Mouse (Mus musculus): ENCODE measurements around the gene Rapgef1. TPM values are rescaled to one million over a fixed set of nuclear protein-coding genes. Genes with fewer than 3 reads are reported as not detected.
"Not testable (repeated sequence)": the region's sequence is repeated elsewhere in the genome, so short reads cannot be mapped to it uniquely, and the experiment has no call there.

The Rapgef1 gene
- polyA plus RNA-seq, 1 experiment from 2014 or later: 15.5 TPM

DNA sequence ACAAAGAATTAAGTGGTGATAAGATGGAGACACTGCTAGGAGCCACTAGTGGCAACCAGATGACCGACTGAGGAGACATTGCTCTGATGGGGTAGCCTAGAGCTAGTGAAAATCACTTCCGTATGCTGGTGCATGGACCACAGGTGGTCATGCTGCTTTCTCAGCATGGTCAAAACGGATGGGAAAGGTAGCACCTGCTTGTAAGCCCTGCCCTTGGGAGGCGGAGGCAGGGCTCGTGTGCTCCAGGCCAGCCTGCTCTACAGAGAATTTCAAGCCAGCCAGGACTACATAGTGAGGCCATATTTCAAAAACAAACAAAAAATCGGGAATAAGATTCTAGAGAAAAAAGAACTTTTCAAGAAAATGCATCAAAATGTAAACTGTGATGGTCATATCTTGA lies 81.9 kb downstream of the Rapgef1 start:
- Histone ChIP-seq H3K27ac (replicated peaks) (no peak overlapping the region), H3K4me3 (no peak overlapping the region), H3K27me3 (no peaks in the 10 kb centered on the region), H3K9ac (no peak overlapping the region), H3K4me2 (no peak overlapping the region), H3K9me3 (no peaks in the 10 kb centered on the region), H3K36me3 (peaks cover 93% of the 10 kb centered on the region), H3K4me1 (replicated peaks) (no peaks in the 10 kb centered on the region)
- 84% methylated on average over 6 of the region's 6 CpGs for WGBS
- ATAC-seq (ENCODE audit: low read depth): no peak

DNA sequence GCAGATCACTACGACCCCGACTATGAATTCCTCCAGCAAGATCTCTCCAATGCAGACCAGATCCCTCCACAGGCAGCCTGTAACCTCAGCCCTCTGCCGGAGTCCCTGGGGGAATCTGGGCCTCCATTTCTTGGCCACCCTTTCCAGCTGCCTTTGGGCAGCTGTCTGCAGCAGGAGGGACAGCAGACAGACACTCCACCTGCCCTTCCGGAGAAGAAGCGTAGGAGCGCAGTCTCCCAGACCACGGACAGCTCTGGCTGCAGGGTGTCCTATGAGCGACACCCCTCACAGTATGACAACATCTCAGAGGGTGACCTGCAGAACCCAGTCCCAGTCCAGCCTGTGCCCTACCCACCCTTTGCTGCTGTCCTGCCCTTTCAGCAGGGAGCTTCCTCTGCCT lies 82.7 kb downstream of the Rapgef1 start:
- H3K27me3 ChIP-seq: no peaks in the 10 kb centered on the region
- H3K36me3 ChIP-seq: peaks cover 95% of the 10 kb centered on the region
- H3K27ac ChIP-seq (replicated peaks): no peak overlapping the region
- H3K4me1 ChIP-seq (replicated peaks): peaks cover 3% of the 10 kb centered on the region; the same call in 1 of the 2 replicates
- no peak overlapping the region for H3K9ac ChIP-seq
- WGBS: 95% methylated on average over 8 of the region's 8 CpGs
- H3K9me3 ChIP-seq: no peaks in the 10 kb centered on the region
- ATAC-seq (ENCODE audit: low read depth): no peak
- no peak overlapping the region for H3K4me3 ChIP-seq
- H3K4me2 ChIP-seq: no peak overlapping the region

DNA sequence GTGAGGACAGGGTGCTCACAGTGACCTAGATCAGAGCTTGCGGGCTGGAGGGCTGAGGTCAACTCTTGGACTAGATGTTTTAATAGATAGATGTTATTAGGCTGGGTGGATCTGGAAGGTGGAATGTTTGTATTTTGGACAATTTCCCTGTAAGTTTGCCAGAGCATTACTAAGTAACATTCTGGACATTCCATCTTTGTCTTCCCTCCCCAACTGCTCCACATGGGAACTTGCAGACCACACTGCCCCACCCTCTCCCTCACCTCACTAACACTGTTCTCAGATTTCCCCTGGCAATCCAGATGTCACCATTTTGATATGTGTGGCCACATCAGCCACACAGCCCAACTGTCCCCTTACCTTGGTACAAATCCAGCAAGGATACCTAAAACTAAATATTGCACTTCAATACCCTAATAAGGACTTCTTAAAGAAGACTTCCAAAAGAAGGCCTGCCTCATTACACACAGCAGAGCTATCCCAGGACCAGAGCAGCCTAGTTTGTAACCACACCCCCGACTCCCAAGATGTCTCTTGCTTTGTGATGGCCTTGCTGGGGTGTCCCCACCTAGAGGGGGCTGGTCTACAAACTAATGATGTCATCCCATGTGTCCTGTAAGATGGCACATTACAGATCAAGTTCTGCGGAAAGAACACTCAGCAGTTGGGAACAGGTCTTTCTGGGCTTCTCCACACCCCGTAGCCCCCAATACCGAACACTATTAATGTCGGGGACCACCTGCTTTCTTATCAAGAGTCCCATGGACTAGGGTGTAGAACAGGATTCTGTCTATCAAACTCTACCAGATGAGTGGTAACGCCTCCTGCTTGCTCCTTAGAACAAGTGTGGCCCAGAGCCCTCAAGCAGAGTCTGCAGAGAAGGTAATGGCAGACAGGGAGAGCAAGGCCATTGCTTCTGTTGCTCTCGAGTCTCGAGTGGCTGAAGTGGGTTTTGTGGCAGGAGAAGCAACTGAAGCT lies 83.9 kb downstream of the Rapgef1 start:
- H3K4me1 ChIP-seq (replicated peaks): peaks cover 6% of the 10 kb centered on the region; the same call in 1 of the 2 replicates
- no peak overlapping the region for H3K4me3 ChIP-seq
- H3K27me3 ChIP-seq: no peaks in the 10 kb centered on the region
- H3K27ac ChIP-seq (replicated peaks): no peak overlapping the region
- H3K9me3 ChIP-seq: no peaks in the 10 kb centered on the region
- WGBS: 94% methylated on average over 9 of the region's 9 CpGs
- no peak for ATAC-seq (ENCODE audit: low read depth)
- no peak overlapping the region for H3K4me2 ChIP-seq
- peaks cover 98% of the 10 kb centered on the region for H3K36me3 ChIP-seq
- no peak overlapping the region for H3K9ac ChIP-seq

DNA sequence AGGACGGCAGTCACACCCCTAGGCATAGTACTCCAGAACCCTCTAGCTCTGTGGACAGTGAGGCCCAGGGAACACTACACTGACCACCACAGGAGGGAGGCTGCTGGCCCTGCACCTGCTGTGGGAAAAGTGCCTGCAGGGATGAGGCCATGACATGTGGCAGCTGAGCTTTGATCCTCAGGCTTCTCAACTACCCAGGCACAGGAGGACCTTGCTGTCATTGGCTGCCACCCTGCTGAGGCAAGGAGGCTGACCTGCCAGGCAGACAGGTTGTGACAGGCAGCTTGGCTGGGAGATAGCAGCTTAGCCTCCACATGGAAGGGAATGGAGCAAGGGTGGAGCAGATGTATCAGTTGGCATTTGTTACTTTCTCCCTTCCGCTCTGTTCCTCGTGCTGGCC lies 86.0 kb downstream of the Rapgef1 start:
- no peaks in the 10 kb centered on the region for H3K9me3 ChIP-seq
- no peak overlapping the region for H3K27ac ChIP-seq (replicated peaks)
- peaks cover 6% of the 10 kb centered on the region; the same call in 1 of the 2 replicates for H3K4me1 ChIP-seq (replicated peaks)
- ATAC-seq (ENCODE audit: low read depth): no peak
- H3K27me3 ChIP-seq: no peaks in the 10 kb centered on the region
- no peak overlapping the region for H3K9ac ChIP-seq
- 82% methylated on average over 3 of the region's 3 CpGs for WGBS
- H3K36me3 ChIP-seq: peaks cover 93% of the 10 kb centered on the region
- H3K4me3 ChIP-seq: no peak overlapping the region
- H3K4me2 ChIP-seq: no peak overlapping the region

DNA sequence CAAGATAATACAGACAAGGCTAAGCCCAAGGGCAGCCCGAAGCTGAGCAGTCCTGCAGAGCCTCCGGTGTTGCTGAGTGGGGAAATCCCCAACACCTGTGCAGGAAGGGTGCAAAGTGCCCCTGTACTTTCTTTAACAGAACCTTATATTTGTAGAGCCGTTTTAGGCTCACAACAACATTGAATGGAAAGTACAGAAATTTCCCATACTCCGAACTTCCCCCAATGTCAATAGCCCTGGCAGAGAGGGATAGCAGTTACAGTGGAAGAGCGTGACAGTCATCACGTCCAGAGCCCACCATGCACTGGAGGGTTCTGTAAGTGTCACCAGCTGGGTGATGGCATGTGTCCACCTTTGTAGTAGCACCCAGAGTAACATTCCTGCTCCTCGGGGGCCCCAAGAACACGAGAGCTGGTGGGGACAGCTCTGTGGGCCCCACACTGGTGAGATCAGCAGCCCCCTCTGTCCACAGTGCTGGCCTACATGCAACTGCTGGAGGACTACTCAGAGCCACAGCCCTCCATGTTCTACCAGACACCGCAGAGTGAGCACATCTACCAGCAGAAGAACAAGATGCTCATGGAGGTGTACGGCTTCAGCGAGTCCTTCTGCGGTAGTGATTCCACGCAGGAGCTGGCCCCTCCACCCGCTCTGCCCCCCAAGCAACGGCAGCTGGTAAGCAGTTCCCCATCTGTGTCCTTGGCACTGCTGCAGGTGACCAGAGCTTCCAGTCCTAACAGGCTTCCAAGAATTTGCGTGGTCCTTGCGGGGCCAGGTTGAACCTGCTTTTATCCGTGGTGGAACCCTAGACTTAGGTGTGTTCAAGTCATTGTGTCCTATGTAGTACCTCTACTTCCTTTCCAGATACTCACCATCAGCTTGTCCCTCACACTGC lies 87.5 kb downstream of the Rapgef1 start:
- Histone ChIP-seq H3K27me3 (no peaks in the 10 kb centered on the region), H3K4me3 (no peak overlapping the region), H3K27ac (replicated peaks) (no peak overlapping the region), H3K4me1 (replicated peaks) (peaks cover 6% of the 10 kb centered on the region; the same call in 1 of the 2 replicates), H3K9me3 (no peaks in the 10 kb centered on the region), H3K36me3 (peaks cover 89% of the 10 kb centered on the region), H3K9ac (no peak overlapping the region), H3K4me2 (no peak overlapping the region)
- ATAC-seq (ENCODE audit: low read depth): no peak
- 92% methylated on average over 18 of the region's 18 CpGs for WGBS

DNA sequence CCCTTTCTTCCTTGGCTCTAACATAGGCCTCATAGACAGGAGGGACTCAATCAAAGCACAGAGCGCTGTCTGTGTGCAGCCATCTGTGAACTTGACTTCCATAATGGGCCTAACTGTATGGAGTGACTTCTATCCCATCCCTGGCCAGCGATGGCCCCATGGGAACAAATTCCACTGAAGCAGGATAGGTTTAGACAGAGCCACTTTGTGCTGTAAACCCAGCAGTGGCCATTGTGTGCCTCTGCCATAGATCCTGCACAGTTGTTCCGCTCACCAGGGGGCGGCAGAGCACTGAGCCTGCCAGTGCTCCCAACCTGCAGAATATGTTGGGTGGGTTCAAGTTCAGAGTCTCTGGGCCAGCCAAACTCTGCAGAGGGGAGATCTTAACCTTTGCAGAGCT lies 88.2 kb downstream of the Rapgef1 start:
- WGBS: 70% methylated on average over 4 of the region's 4 CpGs
- Histone ChIP-seq H3K36me3 (peaks cover 89% of the 10 kb centered on the region), H3K4me1 (replicated peaks) (peaks cover 6% of the 10 kb centered on the region; the same call in 1 of the 2 replicates), H3K27ac (replicated peaks) (no peak overlapping the region), H3K27me3 (no peaks in the 10 kb centered on the region), H3K9me3 (no peaks in the 10 kb centered on the region), H3K4me3 (no peak overlapping the region), H3K9ac (no peak overlapping the region), H3K4me2 (no peak overlapping the region)
- no peak for ATAC-seq (ENCODE audit: low read depth)

DNA sequence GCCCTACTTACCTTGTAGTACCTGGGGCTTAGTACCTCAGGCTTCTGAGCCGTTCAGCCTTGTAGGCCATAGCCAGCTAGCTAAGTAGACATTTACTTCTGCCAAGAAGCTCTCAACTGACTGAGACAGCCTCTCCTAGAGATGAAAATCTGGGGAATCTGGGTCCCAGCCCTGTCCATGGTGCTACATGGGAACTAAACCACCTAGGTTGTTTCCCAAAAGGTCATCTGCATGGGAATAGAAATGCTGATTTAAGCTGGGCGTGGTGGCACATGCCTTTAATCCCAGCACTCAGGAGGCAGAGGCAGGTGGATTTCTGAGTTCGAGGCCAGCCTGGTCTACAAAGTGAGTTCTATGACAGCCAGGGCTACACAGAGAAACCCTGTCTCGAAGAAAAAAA lies 88.7 kb downstream of the Rapgef1 start:
- H3K4me3 ChIP-seq; H3K27me3 ChIP-seq; ATAC-seq (ENCODE audit: low read depth); H3K4me1 ChIP-seq (replicated peaks); H3K9ac ChIP-seq; H3K4me2 ChIP-seq; H3K27ac ChIP-seq (replicated peaks); H3K9me3 ChIP-seq: not testable (repeated sequence)
- 90% methylated on average over 4 of the region's 4 CpGs for WGBS
- peaks cover 84% of the 10 kb centered on the region for H3K36me3 ChIP-seq

DNA sequence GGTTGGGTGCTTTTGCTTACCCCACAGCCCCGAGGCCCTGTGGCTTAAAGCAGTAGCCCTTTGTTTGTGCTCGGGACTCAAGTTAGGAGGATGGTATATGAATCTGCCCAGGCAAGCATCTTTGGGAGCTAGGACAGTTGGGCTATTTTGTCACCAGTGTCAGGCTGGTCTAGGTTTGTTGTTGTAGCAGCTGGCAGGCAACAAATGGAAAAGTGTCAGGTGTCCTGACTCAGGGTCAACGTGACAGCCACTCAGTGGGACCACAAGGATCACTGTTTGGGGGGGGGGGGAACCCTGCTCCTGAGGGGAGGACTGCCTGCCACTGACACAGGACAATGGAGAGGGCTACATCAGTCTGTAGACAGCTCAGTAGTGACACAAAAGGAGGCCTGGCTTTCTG lies 91.5 kb downstream of the Rapgef1 start:
- 69% methylated on average over 3 of the region's 3 CpGs for WGBS
- H3K4me3 ChIP-seq: no peak overlapping the region
- no peaks in the 10 kb centered on the region for H3K27me3 ChIP-seq
- ATAC-seq (ENCODE audit: low read depth): no peak
- H3K4me2 ChIP-seq: no peak overlapping the region
- H3K9ac ChIP-seq: no peak overlapping the region
- no peaks in the 10 kb centered on the region for H3K9me3 ChIP-seq
- peaks cover 78% of the 10 kb centered on the region for H3K36me3 ChIP-seq
- no peak overlapping the region for H3K27ac ChIP-seq (replicated peaks)
- H3K4me1 ChIP-seq (replicated peaks): peaks cover 12% of the 10 kb centered on the region

DNA sequence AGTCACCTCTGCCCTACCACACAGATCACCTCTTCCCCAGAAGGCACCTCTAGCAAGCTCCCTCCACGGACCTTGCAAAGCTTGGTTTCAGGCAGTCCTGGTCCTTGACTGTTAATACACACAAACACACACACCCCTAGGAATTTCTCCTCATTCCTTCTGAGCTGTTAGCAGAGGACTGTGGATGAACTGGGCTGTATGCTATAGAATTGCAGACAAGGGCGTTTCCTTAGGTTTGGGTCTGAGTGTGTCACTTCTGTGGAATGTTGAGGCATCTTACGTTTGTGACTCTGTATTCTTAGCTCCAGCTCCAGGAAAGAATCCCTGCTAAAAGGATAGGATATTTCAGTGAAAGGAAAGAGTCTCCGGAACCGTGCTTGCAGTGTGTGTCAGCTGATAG lies 92.4 kb downstream of the Rapgef1 start:
- no peak overlapping the region for H3K4me2 ChIP-seq
- no peak overlapping the region for H3K4me3 ChIP-seq
- H3K27me3 ChIP-seq: no peaks in the 10 kb centered on the region
- H3K9ac ChIP-seq: no peak overlapping the region
- WGBS: 87% methylated on average over 5 of the region's 5 CpGs
- peaks cover 78% of the 10 kb centered on the region for H3K36me3 ChIP-seq
- no peak for ATAC-seq (ENCODE audit: low read depth)
- no peaks in the 10 kb centered on the region for H3K9me3 ChIP-seq
- H3K4me1 ChIP-seq (replicated peaks): peaks cover 20% of the 10 kb centered on the region
- no peak overlapping the region for H3K27ac ChIP-seq (replicated peaks)

DNA sequence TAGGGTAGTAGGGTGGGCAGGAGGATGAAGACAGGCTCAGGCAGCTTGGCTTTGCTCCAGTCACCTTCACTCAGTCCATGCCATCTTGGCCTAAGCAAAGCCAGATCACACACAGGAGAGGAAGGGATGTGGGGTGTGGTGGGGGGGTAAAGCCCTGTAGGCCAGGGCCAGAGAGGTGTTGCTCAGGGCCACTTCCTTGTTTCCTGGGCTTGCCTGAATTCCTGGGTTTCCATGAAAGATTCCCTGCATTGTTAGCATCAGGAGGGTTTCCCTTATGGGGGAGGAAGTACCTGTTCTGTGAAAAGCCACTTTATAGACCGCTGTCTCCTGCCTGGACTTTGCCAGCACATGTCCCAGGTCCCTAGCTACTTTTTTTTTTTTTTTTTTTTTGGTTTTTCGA lies 94.0 kb downstream of the Rapgef1 start:
- Histone ChIP-seq H3K4me2 (no peak overlapping the region), H3K9me3 (no peaks in the 10 kb centered on the region), H3K27me3 (no peaks in the 10 kb centered on the region), H3K4me3 (no peak overlapping the region), H3K36me3 (peaks cover 73% of the 10 kb centered on the region), H3K9ac (no peak overlapping the region), H3K27ac (replicated peaks) (no peak overlapping the region), H3K4me1 (replicated peaks) (peaks cover 15% of the 10 kb centered on the region; the same call in 1 of the 2 replicates)
- ATAC-seq (ENCODE audit: low read depth): no peak
- WGBS: 81% methylated on average over 2 of the region's 2 CpGs

DNA sequence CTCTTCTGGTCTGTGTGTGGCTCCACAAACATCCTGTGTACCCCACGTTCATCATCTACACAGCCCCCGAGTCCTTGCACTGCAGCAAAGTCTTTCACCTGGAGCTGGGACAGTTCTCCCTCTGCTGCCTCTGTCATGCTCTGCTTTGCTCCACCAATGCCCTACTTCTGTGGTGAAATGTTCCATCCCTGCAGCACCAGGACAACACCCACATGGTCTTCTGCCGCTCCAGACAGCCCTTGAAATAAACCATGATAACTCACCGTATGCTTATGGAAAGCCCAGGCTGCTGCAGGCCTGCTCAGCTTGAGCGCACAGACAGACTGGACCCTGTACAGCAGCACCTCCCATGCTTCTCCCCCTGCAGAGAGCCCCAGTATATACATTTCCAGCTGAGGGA lies 94.6 kb downstream of the Rapgef1 start:
- peaks cover 74% of the 10 kb centered on the region for H3K36me3 ChIP-seq
- ATAC-seq (ENCODE audit: low read depth): no peak
- H3K4me2 ChIP-seq: no peak overlapping the region
- no peaks in the 10 kb centered on the region for H3K27me3 ChIP-seq
- WGBS: 94% methylated on average over 5 of the region's 5 CpGs
- H3K27ac ChIP-seq (replicated peaks): no peak overlapping the region
- no peaks in the 10 kb centered on the region for H3K9me3 ChIP-seq
- H3K4me3 ChIP-seq: no peak overlapping the region
- no peak overlapping the region for H3K9ac ChIP-seq
- peaks cover 15% of the 10 kb centered on the region; the same call in 1 of the 2 replicates for H3K4me1 ChIP-seq (replicated peaks)

DNA sequence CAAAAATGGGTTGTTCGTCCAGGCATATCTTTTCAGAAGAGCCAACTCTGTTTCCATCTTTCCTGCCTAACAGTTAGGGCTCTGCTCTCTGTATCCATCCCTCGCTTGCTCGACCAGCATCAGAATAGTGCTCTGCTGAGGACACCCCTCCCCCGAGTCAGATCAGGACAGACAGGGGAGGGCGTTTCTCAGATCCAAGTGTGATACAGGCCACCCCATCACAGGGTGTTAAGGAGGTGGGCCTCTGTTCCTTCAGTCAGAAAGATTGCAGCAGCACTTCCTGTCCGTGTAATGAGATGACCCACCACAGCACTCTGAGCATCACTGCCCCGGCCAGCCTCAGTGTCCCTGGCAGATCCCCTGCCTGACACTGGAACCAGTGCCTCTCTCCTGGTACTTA lies 96.6 kb downstream of the Rapgef1 start:
- Histone ChIP-seq H3K9me3 (no peaks in the 10 kb centered on the region), H3K4me1 (replicated peaks) (peaks cover 15% of the 10 kb centered on the region; the same call in 1 of the 2 replicates), H3K9ac (no peak overlapping the region), H3K4me2 (no peak overlapping the region), H3K27me3 (no peaks in the 10 kb centered on the region), H3K36me3 (peaks cover 81% of the 10 kb centered on the region), H3K27ac (replicated peaks) (peak overlapping the region; percentile 28; the same call in 1 of the 2 replicates), H3K4me3 (no peak overlapping the region)
- 53% methylated on average over 7 of the region's 7 CpGs for WGBS
- ATAC-seq (ENCODE audit: low read depth): no peak

All from neural tube, embryonic 13.5 days (tissue).